Mouse (Mus musculus) spleen, postnatal 14 days (tissue): Measurements from ENCODE around the gene Ticrr.

ENCODE experiments used
- DNase-seq, 2 experiments: peaks; one replicate each; pipeline ENCODE4 v3.0.0; 2021 to 2022; ENCODE audit warnings: low spot score in 2 of 2

Ticrr gene

DNA sequence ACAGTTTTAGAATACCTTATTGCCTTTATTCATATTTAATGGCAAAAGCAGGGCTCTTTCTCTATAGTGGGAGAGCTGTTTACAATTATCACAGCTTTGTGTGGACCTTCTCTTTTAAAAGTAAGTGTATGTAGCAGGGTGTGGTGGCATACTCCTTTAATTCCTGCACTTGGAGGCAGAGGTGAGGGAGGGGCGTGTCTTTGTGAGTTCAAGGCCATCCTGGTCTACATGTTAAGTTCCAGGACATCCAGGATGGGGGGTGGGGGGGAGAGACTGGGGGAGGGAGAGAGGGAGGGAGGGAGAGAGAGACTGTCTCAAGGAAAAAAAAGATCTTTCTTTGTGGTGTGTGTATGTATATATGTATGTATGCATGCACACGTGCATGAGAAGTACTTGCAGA lies 20.2 kb downstream of the Ticrr start:
- DNase-seq: no peak

- no peak for DNase-seq
Measured at GRCm38 (mm10) chr7:79696495-79696894, 36.5 kb downstream of the Ticrr start.

GRCm38 (mm10) chr7:79702755-79703154 lies 42.8 kb downstream of the Ticrr start:
- DNase-seq: no peak

DNA sequence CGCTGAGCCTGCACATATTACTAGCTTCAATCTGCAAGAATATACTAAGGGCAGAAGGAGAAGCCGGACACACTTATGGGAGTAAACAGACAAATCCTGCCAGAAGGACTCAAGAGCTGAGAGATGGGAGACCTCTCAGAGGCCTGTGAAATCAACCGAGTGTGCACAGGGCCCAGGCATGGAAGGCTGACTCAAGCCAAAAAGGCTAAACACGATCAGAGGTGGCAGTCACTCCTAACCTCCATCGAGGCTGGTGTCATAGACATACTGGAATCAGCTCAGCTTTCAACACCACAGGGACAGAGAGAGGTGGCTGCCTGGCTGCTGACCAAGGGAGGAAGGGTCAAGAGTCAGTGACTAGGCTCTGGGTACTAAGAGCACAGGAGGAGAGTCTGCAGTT lies 45.2 kb downstream of the Ticrr start:
- DNase-seq: no peak

DNA sequence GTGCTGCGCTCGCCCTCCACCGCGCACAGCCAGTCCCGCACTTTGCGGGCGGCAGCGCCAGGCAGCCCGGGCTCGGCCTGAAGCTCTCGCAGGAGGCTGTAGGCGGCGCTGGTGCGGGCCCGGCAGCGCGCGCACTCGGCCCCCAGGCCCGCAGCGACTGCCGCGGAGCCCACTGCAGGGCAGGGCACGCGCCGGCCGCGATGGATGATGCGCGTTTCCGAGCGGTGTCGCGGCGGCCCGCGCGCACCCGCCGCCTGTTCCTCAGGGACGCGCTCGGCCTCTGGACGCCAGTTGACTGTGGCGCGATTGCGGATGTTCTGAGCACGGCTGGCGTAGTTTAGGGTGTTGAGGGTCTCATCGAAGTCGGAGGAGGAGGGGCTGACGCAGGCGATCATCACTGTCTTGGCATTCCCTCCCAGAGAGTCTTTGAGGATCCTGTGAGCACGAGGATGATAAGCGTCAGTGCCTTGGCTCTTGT lies 50.2 kb downstream of the Ticrr start:
- DNase-seq: no peak

DNA sequence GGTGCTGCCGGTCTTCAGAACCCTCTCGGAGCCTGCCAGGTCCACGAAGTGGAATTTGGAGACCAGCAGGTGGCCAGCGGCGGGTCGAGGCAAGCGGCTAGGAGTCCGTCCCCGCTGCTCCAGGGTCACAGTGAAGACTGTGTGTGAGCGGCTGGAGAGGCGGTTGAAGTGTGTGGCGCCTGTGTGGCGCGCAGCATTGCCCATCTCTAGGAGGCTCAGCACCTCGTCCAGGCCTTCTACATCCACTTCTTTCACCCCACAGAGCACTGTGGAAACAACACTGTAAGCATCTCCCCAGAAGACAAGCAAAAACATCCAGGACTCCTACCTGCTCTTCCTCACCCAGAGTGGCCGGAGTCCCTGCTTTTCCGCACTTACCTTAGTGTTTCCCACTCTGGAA lies 50.8 kb downstream of the Ticrr start:
- no peak for DNase-seq

DNA sequence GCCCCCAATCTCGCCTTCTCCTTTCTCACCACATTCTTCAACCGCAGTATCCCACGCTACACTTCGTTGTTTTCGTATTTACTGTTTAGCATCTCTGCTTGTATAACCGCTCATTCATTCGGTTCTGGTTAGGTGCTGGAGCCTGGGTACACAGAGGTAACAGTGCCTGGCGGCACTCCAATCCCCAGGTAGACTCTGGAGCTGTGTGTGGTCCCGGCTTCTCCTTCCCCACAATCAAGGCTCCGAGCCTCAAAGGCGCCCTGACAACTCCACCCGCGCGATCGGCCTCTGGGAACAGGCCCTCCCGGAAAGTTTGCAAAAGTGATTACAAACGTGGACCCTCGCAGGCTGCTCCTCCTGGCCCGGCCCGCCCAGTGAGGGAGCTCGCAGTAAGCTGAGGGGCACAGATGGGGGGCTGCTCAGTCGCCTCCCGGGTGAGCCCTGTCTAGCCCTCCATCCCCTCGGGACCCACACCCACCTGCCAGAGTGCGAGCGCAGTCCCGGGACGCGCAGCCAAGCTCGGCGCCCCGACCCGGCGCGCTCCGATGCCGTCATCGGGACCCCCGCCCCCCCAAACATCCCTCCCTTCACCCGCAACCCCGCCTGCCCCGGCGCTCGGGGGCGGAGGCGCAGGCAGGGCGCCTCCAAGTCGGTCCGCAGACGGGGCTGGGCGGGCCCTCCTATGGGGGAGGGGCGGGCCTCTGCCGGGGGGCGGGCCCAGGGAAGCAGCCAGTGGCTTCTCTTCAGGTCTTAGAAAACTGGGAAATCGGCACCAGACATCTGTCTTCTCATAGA lies 55.4 kb downstream of the Ticrr start, which contains the start of gene Kif7:
Gene Kif7 (minus strand): TSS at position 534 of the 795 bp plus-strand sequence.
- peak in 1 of 2 experiments; percentile 28 for DNase-seq

- no peak for DNase-seq
Measured at GRCm38 (mm10) chr7:79721386-79721977, 61.5 kb downstream of the Ticrr start.

- no peak for DNase-seq
Measured at GRCm38 (mm10) chr7:79727091-79727490, 67.1 kb downstream of the Ticrr start.

DNA sequence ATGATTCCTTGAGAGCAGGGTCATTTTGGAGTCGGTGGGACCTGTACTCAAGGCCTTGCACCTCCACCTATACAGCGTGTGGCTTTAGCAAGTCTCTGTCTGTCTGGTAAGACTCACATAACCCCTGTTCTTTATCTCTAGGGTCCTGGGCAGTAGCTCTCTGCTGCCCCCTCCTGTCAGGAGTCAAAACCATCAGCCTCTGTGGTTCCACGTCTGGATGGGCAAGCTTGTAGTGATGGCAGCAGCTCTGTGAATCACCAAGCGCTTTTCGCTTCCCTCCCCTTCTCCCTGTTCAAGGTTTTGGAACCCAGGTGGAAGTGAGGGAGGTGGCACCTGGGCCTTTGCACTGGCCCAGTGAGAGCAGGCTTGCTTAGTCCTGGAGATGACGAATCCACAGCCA lies 68.2 kb downstream of the Ticrr start:
- DNase-seq: peak in 1 of 2 experiments; percentile 41

- peak in 1 of 2 experiments; percentile 38 for DNase-seq
Measured at GRCm38 (mm10) chr7:79729169-79729568, 69.2 kb downstream of the Ticrr start.

- no peak for DNase-seq
Measured at GRCm38 (mm10) chr7:79729743-79730370, 69.9 kb downstream of the Ticrr start.

GRCm38 (mm10) chr7:79731438-79731837 lies 71.4 kb downstream of the Ticrr start:
- DNase-seq: no peak

- no peak for DNase-seq
Measured at GRCm38 (mm10) chr7:79732622-79733021, 72.6 kb downstream of the Ticrr start, which contains the start of gene Plin1. Plin1 (minus strand) TSS chr7:79732903.

DNA sequence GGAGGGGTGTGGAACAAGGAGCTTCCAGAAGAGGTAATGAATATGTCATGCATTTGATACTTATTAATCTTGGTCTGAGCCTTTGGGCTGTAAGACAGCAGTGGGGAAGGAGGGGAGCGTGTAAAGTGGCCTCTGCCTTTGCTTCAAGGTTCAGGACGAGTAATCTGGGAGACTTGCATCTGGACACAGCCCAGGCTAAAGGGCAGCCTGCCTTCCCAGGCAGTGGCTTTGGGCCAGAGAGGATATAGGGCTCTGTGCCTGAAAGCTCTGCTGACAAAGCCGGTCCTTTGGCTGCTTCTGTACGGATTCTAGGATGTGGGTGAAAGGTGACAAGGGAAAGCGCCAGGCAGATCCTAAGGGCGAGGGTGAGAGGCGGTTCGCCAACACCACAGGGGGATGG lies 74.6 kb downstream of the Ticrr start:
- DNase-seq: no peak

GRCm38 (mm10) chr7:79736511-79736910 lies 76.5 kb downstream of the Ticrr start:
- no peak for DNase-seq

GRCm38 (mm10) chr7:79738913-79739312 lies 78.9 kb downstream of the Ticrr start:
- no peak for DNase-seq

GRCm38 (mm10) chr7:79740279-79740678 lies 80.3 kb downstream of the Ticrr start:
- no peak for DNase-seq

DNA sequence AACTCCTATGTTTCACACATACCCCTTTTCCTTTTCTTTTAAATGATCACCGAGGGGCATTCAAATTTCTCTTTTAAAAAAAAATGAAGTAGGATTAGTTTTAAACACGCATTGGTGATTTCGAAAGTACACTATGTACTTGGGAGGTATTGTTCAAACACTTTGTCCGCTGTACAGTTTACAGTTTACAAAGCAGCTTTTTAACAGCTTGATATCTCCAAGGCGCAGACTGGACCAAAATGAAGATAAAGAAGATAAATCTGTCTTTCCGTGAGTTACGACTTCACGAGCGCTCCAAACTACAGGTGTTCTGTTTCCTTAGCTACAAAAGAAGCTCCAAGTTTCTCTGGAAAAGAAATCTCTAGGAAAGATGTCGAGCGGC lies 82.3 kb downstream of the Ticrr start:
- no peak for DNase-seq

DNA sequence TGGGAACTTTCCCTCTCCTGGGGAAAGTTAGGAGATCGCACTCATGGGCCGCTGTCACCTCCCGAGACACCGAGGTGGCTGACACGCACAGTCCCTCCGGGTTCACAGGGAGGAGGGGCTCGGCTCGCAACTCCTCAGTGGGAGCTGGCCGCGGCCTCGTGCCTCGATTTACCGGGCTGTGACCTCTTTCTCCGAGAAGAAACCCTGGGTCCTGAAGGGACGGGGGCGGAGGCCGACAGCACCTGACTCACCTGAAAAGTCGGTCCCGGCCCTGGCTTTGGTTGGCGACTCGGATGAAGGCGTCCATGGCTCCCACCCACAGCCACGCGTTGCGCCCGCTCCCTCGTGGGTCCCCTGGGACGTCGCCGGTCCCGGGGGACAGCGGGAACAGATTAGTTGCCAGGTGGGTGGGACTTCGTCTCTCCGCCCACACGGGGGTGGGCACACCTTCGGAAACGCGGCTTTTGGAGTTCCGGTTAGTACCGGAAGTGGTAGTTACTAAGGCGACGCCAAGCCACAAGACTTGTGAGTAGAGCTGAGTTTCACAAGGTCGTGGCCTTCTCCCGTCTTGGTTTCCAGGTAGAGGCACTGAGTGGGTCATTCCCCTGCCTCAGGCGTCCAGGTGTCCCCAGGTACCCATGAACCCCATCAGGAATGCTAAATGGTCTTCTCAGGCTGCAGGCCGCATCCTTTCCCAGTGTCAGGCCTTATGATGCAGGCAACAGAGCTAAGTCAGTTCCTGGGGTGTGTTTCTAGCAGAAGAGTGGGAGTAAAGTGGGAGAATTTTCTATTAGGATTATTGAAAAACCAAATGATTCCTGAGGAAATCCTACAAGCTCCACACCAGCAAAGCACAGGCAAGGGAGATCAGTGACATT lies 82.9 kb downstream of the Ticrr start, which contains the start of the genes Pex11a and Wdr93:
Gene Pex11a (minus strand): TSS at position 473 of the 878 bp plus-strand sequence.
Gene Wdr93 (plus strand): TSS at position 505 of the 878 bp plus-strand sequence.
- DNase-seq: peak; percentile 40 to 59

DNA sequence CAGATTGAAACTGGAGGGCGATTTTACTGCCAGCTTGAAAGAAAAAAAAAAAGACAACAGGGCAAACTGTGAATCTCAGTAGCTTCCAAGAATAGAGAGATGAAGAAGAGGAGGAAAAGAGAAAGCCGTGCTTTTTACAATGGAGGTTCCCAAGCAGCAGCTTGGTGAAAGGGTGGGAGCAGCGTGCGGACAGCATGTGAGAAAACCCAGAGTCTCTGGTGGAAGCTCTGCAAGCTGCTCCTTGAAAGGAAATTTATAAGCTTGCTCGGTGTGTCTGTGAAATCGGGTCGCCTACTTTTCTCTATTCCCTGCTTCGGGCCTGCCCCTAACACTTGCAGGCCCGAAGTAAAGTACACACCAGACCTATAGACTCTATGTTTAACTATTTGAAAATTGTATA lies 84.1 kb downstream of the Ticrr start:
- DNase-seq: no peak
